Mouse (Mus musculus) heart, adult 2 months (tissue): ENCODE measurements around the gene Grik5. TPM values are rescaled to one million over a fixed set of nuclear protein-coding genes. Genes with fewer than 3 reads are reported as not detected.

Experiments used
- DNase-seq, 2 experiments: peaks; one replicate each; pipeline ENCODE4 v3.0.0; 2021
- H3K27ac ChIP-seq: fragments of 200-600 bp; 2 replicates; pipeline ENCODE4 v1.8.1; 2022
- H3K27me3 ChIP-seq: fragments of 200-500 bp; 2 replicates; pipeline ENCODE4 v1.6.1; 2012; ENCODE audit warnings: mild to moderate bottlenecking, low read length, inconsistent platforms, mixed read lengths; ENCODE audit not compliant: control insufficient read depth, insufficient read depth
- H3K36me3 ChIP-seq: fragments of 200-500 bp; 2 replicates; pipeline ENCODE4 v1.6.1; 2012; ENCODE audit warnings: low read length, inconsistent platforms; ENCODE audit not compliant: control insufficient read depth, insufficient read depth
- H3K4me1 ChIP-seq: fragments of 200-500 bp; 2 replicates; pipeline ENCODE4 v1.6.1; 2011; ENCODE audit warnings: low read length; ENCODE audit not compliant: control insufficient read depth, insufficient read depth
- H3K4me3 ChIP-seq: fragments of 200-600 bp; 2 replicates; pipeline ENCODE4 v1.8.1; 2022
- H3K79me2 ChIP-seq: fragments of 200-500 bp; replicated peaks from 2 replicates; pipeline ENCODE4 v1.6.1; 2012; ENCODE audit warnings: mild to moderate bottlenecking, inconsistent platforms, low read length, moderate library complexity, mixed read lengths; ENCODE audit not compliant: control insufficient read depth, insufficient read depth
- H3K9ac ChIP-seq: fragments of 200-500 bp; 2 replicates; pipeline ENCODE4 v1.6.1; 2012; ENCODE audit warnings: low read depth, mild to moderate bottlenecking, control low read depth, inconsistent platforms, low read length, mixed read lengths
- CTCF ChIP-seq: fragments of 200-600 bp; IDR thresholded peaks from 2 replicates; pipeline ENCODE4 v1.8.1; 2022; ENCODE audit warnings: antibody characterized with exemption, mild to moderate bottlenecking, moderate library complexity
- EP300 ChIP-seq: fragments of 200-500 bp; IDR thresholded peaks from 2 replicates; pipeline ENCODE4 v1.6.1; 2011; ENCODE audit warnings: low read depth, low read length, control low read depth; ENCODE audit not compliant: insufficient read depth
- POLR2A ChIP-seq: fragments of 200-500 bp; IDR thresholded peaks from 2 replicates; pipeline ENCODE4 v1.6.1; 2011; ENCODE audit warnings: mild to moderate bottlenecking, low read depth, low read length, control low read depth; ENCODE audit not compliant: insufficient read depth
- WGBS: fragments of 180-500 bp; shearing (Covaris S2); methylation state at CpG from one replicate; pipeline ENCODE4 v1.1.7; 2018; 5-methylcytosine and 5-hydroxymethylcytosine counted together
- intact Hi-C: fragments of 180-260 bp; cut with DNase I; formaldehyde crosslinking; loops from one replicate; pipeline ENCODE4 v1.15.1; 2025
- polyA plus RNA-seq: library from polyadenylated mRNA; depleted of rRNA; stranded (reverse); fragments of >200 nt; gene quantifications from 2 replicates; pipeline ENCODE4 v1.2.3, GENCODE M21; 2012
- total RNA-seq, 2 experiments: library from RNA; stranded (reverse); gene quantifications; 2 replicates each; pipeline ENCODE4 v1.2.3; 2021

Grik5 gene
- total and polyA plus RNA-seq, 3 experiments = 4.5 to 12.1 (median 4.6) TPM

DNA sequence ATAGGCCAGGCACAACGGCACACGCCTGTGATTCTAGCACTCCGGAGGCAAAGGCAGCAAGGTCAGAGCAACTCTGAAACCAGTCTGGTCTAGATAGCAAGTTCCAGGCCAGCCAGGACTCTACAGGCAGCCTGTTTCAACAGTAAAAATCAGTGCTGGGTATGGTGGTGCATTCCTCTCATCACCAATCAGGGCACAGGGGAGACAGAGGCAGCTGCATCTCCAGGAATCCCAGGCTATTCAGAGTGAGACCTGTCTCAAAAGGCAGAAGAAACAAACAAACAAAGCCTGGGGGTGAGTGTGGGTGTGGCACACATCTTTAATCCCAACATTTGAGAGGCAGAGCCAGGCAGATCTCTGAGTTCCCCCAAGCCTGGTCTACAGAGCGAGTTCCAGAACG lies 88.8 kb downstream of the Grik5 start:
- Histone ChIP-seq H3K27me3 (no peaks in the 10 kb centered on the region), H3K9ac (no peak overlapping the region), H3K36me3 (no peaks in the 10 kb centered on the region), H3K27ac (no peak overlapping the region), H3K4me3 (no peak overlapping the region), H3K79me2 (no peaks in the 10 kb centered on the region), H3K4me1 (no peaks in the 10 kb centered on the region)
- no peak for DNase-seq
- intact Hi-C loops = no loop called here
- TF ChIP-seq CTCF (no peak), POLR2A (no peak), EP300 (no peak)
- WGBS = 75% methylated on average over 5 of the region's 5 CpGs

DNA sequence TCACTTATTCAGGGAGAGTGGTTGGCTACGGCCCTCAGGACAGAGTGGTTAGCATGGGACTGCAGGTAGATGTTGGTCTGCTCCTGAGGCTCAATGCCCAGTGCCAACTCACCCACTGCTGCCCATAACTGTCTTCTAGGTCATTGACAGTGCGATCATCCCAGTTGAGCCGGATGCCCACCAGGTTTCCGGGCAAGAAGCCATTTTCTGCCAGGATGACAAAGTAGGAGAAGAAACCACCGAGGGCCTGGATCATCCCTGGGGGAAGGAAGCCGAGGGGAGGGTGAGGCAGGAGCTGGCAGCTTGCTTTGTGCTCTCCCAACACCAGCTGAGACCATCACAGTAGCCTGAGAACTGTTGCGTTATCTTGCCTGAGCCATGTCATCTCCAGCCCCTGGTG lies 91.7 kb downstream of the Grik5 start:
- DNase-seq = no peak
- H3K27me3 ChIP-seq = no peaks in the 10 kb centered on the region
- H3K4me1 ChIP-seq = no peaks in the 10 kb centered on the region
- intact Hi-C loops = no loop called here
- no peak overlapping the region for H3K9ac ChIP-seq
- no peak for TF ChIP-seq EP300
- TF ChIP-seq CTCF = no peak
- TF ChIP-seq POLR2A = no peak
- WGBS = 70% methylated on average over 7 of the region's 7 CpGs
- H3K36me3 ChIP-seq = no peaks in the 10 kb centered on the region
- no peak overlapping the region for H3K27ac ChIP-seq
- H3K79me2 ChIP-seq = no peaks in the 10 kb centered on the region
- no peak overlapping the region for H3K4me3 ChIP-seq

DNA sequence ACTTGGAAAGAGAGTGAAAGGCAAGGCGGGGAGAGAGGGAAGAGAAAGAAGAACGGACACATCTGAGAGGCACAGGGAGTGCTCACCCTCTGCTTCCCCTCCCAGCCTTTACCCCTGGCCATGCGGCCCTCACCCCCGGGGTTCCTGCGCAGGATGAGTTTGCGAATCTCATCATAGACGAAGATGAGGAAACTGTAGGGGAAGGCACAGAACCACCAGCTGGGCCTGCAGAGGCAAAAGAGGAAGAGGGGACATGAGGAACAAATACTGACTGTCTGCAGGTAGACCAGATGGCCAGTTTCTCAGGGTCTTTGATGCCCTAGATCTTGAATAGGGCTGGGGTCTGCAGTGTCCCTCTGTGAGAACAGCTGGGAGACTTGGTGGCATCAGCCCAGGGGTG lies 93.4 kb downstream of the Grik5 start:
- 73% methylated on average over 7 of the region's 7 CpGs for WGBS
- no peak for DNase-seq
- intact Hi-C loops = loop anchor here (10.0 kb wide), 1 partner anchor 444 kb away; the partner anchor contains the start of gene Irgq
- Histone ChIP-seq H3K27ac (no peak overlapping the region), H3K9ac (no peak overlapping the region), H3K4me3 (no peak overlapping the region), H3K27me3 (no peaks in the 10 kb centered on the region), H3K4me1 (no peaks in the 10 kb centered on the region), H3K79me2 (no peaks in the 10 kb centered on the region), H3K36me3 (no peaks in the 10 kb centered on the region)
- no peak for TF ChIP-seq POLR2A
- no peak for TF ChIP-seq CTCF
- TF ChIP-seq EP300 = no peak

DNA sequence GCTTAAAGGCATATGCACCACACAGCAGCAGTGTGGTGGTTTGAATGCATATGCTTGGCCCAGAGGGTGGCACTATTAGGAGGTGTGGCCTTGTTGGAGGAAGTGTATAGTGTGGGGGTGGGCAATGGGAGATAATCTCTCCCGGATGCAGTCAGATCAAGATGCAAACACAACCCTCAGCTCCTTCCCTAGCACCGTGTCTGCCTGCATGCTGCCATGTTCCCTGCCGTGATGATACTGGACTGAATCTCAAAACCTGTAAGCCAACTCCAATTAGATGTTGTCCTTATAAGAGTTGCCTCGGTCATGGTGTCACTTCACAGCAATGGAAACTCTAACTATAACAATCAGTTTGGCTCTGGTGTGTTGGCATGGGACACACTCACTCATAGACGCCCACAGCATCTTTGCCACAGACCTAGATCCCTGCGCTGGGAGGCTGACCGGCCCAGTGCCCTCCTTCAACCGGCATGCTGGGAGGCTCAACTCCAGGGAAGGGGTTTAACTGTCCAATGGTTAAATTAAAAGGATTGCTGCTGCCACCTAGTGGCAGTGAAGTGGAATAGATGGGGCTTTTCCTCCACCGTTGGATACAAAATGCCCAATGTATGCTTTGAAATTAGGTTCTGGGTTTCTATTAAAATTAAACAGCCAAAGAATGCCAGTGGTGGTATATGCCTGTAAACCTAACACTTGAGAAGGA lies 97.1 kb downstream of the Grik5 start:
- intact Hi-C loops = loop anchor here (2.0 to 10.0 kb wide), 4 partner anchors 104 to 440 kb away; partner anchors contain the start of genes Gsk3a and Irgq
- WGBS = 24% methylated on average over 9 of the region's 9 CpGs
- Histone ChIP-seq H3K79me2 (no peaks in the 10 kb centered on the region), H3K4me1 (peaks cover 1% of the 10 kb centered on the region; the same call in 1 of the 2 replicates), H3K27ac (no peak overlapping the region), H3K27me3 (no peaks in the 10 kb centered on the region), H3K36me3 (peaks cover 3% of the 10 kb centered on the region), H3K4me3 (no peak overlapping the region), H3K9ac (no peak overlapping the region)
- DNase-seq = no peak
- TF ChIP-seq CTCF = peak; percentile 95
- TF ChIP-seq POLR2A = no peak

DNA sequence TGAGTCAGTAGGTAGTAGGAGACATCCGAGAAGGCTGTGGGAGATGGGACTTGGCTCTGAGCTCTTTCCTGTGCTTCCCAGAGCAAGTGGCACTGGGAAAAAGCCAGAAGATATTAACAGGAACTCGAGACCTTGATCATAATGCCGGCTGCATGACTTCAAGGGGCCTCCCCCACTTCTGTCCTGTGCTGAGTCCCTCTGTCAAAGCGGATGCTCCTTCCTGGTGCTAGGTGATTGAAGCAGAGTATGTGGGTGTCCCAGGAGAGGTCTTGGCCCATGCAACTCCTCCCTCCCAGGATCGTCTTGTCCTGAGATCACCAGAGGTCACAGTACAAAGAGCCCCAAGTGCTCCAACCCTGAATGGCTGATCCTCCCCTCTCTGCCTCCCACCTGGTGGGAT lies 98.2 kb downstream of the Grik5 start:
- TF ChIP-seq EP300 (no peak), POLR2A (no peak), CTCF (no peak)
- Histone ChIP-seq H3K9ac (no peak overlapping the region), H3K4me1 (peaks cover 1% of the 10 kb centered on the region; the same call in 1 of the 2 replicates), H3K79me2 (no peaks in the 10 kb centered on the region), H3K27me3 (no peaks in the 10 kb centered on the region), H3K27ac (no peak overlapping the region), H3K36me3 (peaks cover 3% of the 10 kb centered on the region), H3K4me3 (no peak overlapping the region)
- DNase-seq = no peak
- WGBS = 52% methylated on average over 5 of the region's 5 CpGs
- intact Hi-C loops = loop anchor here (2.0 to 10.0 kb wide), 4 partner anchors 105 to 439 kb away; partner anchors contain the start of genes Gsk3a and Irgq

DNA sequence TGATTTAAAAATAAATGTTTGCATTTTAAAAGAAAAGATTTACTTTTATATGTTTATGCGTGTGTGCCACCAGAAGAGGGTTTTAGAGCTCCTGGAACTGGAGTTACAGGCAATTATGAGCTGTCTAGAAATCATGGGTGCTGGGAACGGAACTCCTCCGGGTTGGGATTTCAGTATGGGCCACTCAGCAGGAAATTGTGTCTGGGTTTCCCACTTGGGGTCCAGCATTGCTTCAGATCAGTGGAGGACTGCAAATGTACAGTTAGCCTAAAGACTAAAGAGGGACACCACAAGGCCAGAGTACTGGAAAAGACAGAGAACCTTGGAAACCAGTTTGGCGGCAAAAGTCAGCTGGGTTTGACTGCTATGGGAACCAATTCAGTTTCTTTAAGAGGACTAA lies 98.9 kb downstream of the Grik5 start:
- Histone ChIP-seq H3K79me2 (no peaks in the 10 kb centered on the region), H3K27ac (no peak overlapping the region), H3K27me3 (no peaks in the 10 kb centered on the region), H3K4me3 (no peak overlapping the region), H3K4me1 (peaks cover 1% of the 10 kb centered on the region; the same call in 1 of the 2 replicates), H3K36me3 (peaks cover 3% of the 10 kb centered on the region), H3K9ac (no peak overlapping the region)
- 77% methylated on average over 4 of the region's 4 CpGs for WGBS
- intact Hi-C loops = loop anchor here (5.0 to 10.0 kb wide), 3 partner anchors 156 to 438 kb away; partner anchors contain the start of genes Gsk3a and Irgq
- DNase-seq = no peak
- TF ChIP-seq POLR2A (no peak), CTCF (no peak), EP300 (no peak)
